Mouse (Mus musculus): ENCODE measurements around the gene Slc39a7. TPM values are rescaled to one million over a fixed set of nuclear protein-coding genes. Genes with fewer than 3 reads are reported as not detected.

The Slc39a7 gene
- polyA plus RNA-seq (2015; fragmentation: Nextera tagmentation; extraction: Ambion mirVana) = 166 and 176 TPM in 2 replicates

DNA sequence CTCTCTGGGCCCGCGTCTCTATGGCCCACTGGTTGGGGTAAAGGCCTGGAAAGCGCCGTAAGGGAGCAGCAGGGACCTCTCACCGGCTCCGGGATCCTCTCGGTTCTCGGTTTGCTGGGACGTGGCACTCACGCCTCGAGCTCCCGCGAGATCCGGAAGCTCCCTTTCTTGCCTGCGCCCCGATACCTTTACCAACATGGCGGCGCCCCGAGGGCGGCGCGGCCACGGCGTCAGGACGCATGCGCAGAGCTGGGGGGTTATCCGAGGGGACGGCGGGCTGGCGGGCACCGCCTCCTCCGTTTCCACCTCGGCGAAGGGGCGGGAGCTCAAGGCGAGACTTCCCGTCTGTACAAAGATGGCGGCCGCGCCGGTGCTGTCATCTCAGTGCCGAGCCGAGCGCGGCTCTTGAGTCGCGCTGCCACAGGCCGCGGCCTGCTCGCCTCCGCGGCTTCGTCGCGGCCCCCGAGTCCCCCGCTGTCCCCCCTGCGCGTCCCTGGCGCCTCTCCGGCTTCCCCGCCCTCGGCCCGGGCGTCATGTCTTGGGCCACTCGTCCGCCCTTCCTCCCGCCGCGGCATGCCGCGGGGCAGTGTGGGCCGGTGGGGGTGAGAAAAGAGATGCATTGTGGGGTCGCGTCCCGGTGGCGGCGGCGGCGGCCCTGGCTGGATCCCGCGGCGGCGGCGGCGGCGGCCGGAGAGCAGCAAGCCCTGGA is at the start of gene Slc39a7, which contains the start of gene Rxrb:
TSS of gene Slc39a7 (minus strand) at position 218 of the 709 bp plus-strand sequence.
TSS of gene Rxrb (plus strand) at position 348 of the 709 bp plus-strand sequence.
- peak; percentile 85 for ATAC-seq (ENCODE audit: low FRiP score, low read depth)
- Histone ChIP-seq H3K4me1 (replicated peaks) (peaks cover 63% of the 10 kb centered on the region), H3K27me3 (no peaks in the 10 kb centered on the region), H3K4me3 (peak within 1 kb of the TSS; percentile 64), H3K4me2 (peak within 1 kb of the TSS; percentile 96), H3K9ac (peak within 1 kb of the TSS; percentile 94), H3K36me3 (peaks cover 34% of the 10 kb centered on the region), H3K27ac (replicated peaks) (peak within 1 kb of the TSS; percentile 98), H3K9me3 (no peaks in the 10 kb centered on the region)
- under 1% methylated on average over 72 of the region's 88 CpGs for WGBS

DNA sequence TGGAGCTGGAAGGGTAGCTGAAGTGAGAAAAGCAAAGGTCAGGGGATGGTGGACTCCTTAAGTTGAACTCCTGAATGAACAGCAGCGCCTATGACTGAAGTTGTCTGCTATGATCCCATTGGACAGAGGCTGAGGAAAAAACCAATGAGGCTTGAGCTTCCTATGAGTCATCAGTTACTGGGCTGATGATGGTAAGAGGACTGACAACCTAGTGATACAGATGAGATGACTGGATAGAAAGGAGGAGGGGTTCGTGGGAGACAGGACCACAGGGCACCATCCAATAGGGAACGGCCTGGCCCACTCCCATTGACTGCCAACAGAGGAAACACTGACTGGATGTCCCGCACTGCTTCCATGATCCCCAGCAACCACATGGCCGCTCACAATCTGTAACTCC is 48.1 kb upstream of the Slc39a7 start:
- peak; percentile 91 for ATAC-seq (ENCODE audit: low FRiP score, low read depth)
- Histone ChIP-seq H3K9me3 (no peaks in the 10 kb centered on the region), H3K4me3 (no peak overlapping the region), H3K9ac (no peak overlapping the region), H3K27me3 (peaks cover 11% of the 10 kb centered on the region), H3K4me1 (replicated peaks) (peaks cover 7% of the 10 kb centered on the region; the same call in 1 of the 2 replicates), H3K4me2 (no peak overlapping the region; the same call in 1 of the 2 replicates), H3K27ac (replicated peaks) (no peak overlapping the region), H3K36me3 (no peaks in the 10 kb centered on the region)
- WGBS = 15% methylated on average over 5 of the region's 5 CpGs

DNA sequence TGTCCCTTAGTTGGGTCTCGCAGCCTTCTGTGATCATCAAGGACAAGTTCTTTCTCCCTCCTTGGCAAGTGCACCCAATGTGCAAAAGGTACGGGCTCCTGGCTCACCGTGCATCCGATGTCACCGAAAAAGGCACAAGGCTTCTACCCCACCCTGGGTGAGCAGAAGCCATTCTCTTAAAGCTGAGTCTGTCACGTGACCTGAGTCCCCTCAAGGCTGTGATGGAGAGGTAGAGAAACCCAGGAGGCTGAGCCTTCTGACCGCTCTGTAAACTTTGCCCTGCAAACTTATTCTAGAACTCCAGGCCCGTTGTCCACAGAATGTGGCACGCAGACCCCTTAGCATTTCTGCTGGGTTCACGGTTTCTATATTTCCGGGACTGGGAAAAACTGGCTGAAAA is 47.5 kb upstream of the Slc39a7 start:
- no peak for ATAC-seq (ENCODE audit: low FRiP score, low read depth)
- 92% methylated on average over 11 of the region's 11 CpGs for WGBS
- Histone ChIP-seq H3K9ac (no peak overlapping the region), H3K36me3 (no peaks in the 10 kb centered on the region), H3K4me2 (no peak overlapping the region), H3K27ac (replicated peaks) (no peak overlapping the region), H3K9me3 (no peaks in the 10 kb centered on the region), H3K4me1 (replicated peaks) (peaks cover 7% of the 10 kb centered on the region; the same call in 1 of the 2 replicates), H3K27me3 (peaks cover 11% of the 10 kb centered on the region), H3K4me3 (no peak overlapping the region)

DNA sequence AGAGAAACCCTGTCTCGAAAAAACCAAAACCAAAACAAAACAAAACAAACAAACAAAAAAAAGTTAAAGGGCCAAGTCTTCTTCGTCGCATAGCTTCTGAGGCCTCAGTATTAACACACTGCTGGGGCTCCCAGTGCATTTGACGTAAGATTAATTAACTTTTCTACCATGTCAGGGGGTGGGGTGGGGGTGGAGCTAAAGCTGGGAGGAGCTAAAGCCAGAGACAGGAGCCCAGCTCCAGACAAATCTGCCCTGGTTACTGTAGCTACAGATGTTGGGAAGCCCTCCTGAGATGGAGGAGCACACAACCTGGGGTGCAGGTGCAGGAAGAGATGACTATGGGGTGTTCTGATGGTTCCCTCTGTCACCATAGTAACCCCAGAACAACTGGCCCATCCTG is 46.7 kb upstream of the Slc39a7 start:
- H3K4me2 ChIP-seq = no peak overlapping the region
- H3K36me3 ChIP-seq = no peaks in the 10 kb centered on the region
- H3K4me3 ChIP-seq = no peak overlapping the region
- peaks cover 11% of the 10 kb centered on the region for H3K27me3 ChIP-seq
- ATAC-seq (ENCODE audit: low FRiP score, low read depth) = no peak
- H3K9me3 ChIP-seq = no peaks in the 10 kb centered on the region
- WGBS = 49% methylated on average over 4 of the region's 4 CpGs
- no peak overlapping the region for H3K9ac ChIP-seq
- H3K27ac ChIP-seq (replicated peaks) = no peak overlapping the region
- H3K4me1 ChIP-seq (replicated peaks) = peaks cover 6% of the 10 kb centered on the region; the same call in 1 of the 2 replicates

DNA sequence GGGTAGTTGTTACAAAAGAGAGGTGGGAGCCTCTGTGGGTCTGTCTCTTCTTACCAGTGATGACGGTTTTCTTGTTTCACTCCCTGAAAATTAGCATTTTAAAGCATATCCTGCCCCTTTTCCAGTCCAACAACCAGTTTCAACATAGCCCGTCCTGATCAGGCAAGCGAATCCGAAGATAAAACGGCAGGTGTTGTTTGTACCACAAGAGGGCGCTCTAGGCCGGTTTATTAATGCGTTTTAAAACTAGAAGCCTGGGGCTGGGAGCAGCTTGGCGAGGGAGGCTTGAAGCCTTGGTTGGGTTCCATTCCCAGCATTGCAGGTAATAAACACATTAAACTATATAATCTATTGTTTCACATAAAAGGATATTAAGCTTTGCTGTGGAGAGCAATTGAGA is 46.1 kb upstream of the Slc39a7 start:
- Histone ChIP-seq H3K9ac (no peak overlapping the region), H3K27ac (replicated peaks) (no peak overlapping the region), H3K4me3 (no peak overlapping the region), H3K4me2 (no peak overlapping the region), H3K36me3 (no peaks in the 10 kb centered on the region), H3K4me1 (replicated peaks) (peaks cover 3% of the 10 kb centered on the region; the same call in 1 of the 2 replicates), H3K9me3 (no peaks in the 10 kb centered on the region), H3K27me3 (peaks cover 11% of the 10 kb centered on the region)
- WGBS = under 1% methylated on average over 9 of the region's 9 CpGs
- ATAC-seq (ENCODE audit: low FRiP score, low read depth) = no peak

DNA sequence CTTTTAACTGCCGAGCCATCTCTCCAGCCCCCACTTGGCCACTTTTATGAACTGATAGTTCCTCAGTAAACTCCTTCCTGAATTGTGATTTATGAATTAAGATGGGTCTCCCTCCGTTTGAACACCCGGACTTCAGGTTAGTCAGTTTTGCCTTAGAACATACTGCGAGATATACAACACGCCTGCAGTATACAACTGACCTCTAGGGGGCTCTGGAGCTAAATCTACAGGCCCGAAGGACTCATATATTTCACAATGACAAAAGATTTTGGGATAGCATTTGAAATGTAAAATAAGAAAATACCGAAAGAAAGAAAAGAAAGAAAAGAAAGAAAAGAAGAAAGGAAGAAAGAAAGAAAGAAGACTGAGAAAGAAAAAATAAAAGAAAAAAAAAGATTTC is 43.8 kb upstream of the Slc39a7 start:
- Histone ChIP-seq H3K27ac (replicated peaks) (no peak overlapping the region), H3K4me1 (replicated peaks) (peaks cover 3% of the 10 kb centered on the region; the same call in 1 of the 2 replicates), H3K36me3 (no peaks in the 10 kb centered on the region), H3K4me2 (no peak overlapping the region), H3K9ac (no peak overlapping the region), H3K4me3 (no peak overlapping the region), H3K27me3 (peaks cover 11% of the 10 kb centered on the region), H3K9me3 (no peaks in the 10 kb centered on the region)
- ATAC-seq (ENCODE audit: low FRiP score, low read depth) = no peak
- WGBS = 39% methylated on average over 7 of the region's 7 CpGs

DNA sequence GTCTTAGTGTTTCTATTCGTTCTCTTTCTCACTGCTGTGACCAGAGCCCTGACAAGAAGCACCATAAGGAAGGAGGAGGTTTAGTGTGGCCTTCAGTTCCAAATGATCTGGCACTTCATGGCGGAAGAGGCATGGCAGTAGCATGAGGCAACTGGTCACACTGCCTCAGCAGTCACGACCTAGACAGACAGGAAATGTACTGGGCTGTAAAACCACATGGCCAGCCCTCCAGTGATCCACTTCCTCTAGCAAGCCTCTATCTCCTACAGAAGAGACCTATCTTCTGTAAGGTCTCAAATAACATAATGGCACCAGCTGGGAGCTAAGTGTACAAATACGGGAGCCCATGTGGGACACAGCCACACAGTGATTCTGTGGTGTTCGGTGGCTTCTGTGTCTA is 40.6 kb upstream of the Slc39a7 start:
- no peak overlapping the region for H3K27ac ChIP-seq (replicated peaks)
- H3K4me2 ChIP-seq = no peak overlapping the region
- no peaks in the 10 kb centered on the region for H3K36me3 ChIP-seq
- ATAC-seq (ENCODE audit: low FRiP score, low read depth) = no peak
- H3K9ac ChIP-seq = no peak overlapping the region
- 73% methylated on average over 5 of the region's 5 CpGs for WGBS
- H3K9me3 ChIP-seq = no peaks in the 10 kb centered on the region
- H3K4me1 ChIP-seq (replicated peaks) = peaks cover 3% of the 10 kb centered on the region; the same call in 1 of the 2 replicates
- no peak overlapping the region for H3K4me3 ChIP-seq
- peaks cover 10% of the 10 kb centered on the region for H3K27me3 ChIP-seq

DNA sequence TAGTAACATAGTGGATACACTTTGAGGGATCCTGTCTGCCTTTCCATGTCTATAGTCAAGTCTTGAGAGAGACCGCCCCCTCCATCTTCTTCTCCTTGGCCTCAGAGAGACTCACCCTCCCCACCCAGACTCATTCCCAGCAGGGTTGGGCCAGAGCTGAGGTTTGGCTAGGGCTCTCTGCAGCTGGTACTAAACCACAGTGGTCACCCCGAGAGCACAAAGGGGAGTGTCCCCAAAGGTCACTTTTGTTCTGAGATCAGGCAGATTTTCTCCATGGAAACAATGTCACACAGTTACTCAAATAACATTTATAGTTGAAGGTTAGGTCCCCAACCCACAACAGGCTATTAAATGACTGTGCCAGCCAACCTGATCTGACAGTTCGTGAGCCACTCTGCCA is 37.4 kb upstream of the Slc39a7 start:
- WGBS = 53% methylated on average over 3 of the region's 3 CpGs
- no peak for ATAC-seq (ENCODE audit: low FRiP score, low read depth)
- Histone ChIP-seq H3K9me3 (no peaks in the 10 kb centered on the region), H3K4me3 (no peak overlapping the region), H3K4me2 (no peak overlapping the region), H3K9ac (no peak overlapping the region), H3K27ac (replicated peaks) (no peak overlapping the region), H3K27me3 (peaks cover 2% of the 10 kb centered on the region; the same call in 1 of the 2 replicates), H3K36me3 (no peaks in the 10 kb centered on the region), H3K4me1 (replicated peaks) (no peaks in the 10 kb centered on the region)

DNA sequence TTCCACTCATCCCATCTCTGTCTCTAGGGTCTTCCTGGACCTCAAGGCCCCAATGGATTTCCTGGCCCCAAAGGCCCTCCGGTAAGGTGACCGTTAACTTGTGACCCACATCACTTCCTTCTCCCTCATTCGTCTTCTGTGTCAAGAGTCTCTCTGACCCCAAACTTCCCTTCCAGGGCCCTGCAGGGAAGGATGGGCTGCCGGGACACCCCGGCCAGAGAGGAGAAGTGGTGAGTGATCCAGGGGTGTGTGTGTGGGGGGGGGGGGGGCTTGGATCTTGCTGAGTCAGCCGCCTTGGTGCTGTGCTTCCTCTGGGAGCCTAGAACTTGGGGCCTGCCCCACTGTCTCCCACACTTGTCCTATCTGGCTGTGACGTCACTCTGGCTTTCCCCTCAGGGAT is 25.7 kb upstream of the Slc39a7 start:
- Histone ChIP-seq H3K36me3 (no peaks in the 10 kb centered on the region), H3K4me3 (no peak overlapping the region), H3K27me3 (no peaks in the 10 kb centered on the region), H3K9ac (no peak overlapping the region), H3K27ac (replicated peaks) (no peak overlapping the region), H3K4me1 (replicated peaks) (no peaks in the 10 kb centered on the region), H3K4me2 (no peak overlapping the region), H3K9me3 (no peaks in the 10 kb centered on the region)
- ATAC-seq (ENCODE audit: low FRiP score, low read depth) = no peak
- WGBS = 83% methylated on average over 7 of the region's 7 CpGs

DNA sequence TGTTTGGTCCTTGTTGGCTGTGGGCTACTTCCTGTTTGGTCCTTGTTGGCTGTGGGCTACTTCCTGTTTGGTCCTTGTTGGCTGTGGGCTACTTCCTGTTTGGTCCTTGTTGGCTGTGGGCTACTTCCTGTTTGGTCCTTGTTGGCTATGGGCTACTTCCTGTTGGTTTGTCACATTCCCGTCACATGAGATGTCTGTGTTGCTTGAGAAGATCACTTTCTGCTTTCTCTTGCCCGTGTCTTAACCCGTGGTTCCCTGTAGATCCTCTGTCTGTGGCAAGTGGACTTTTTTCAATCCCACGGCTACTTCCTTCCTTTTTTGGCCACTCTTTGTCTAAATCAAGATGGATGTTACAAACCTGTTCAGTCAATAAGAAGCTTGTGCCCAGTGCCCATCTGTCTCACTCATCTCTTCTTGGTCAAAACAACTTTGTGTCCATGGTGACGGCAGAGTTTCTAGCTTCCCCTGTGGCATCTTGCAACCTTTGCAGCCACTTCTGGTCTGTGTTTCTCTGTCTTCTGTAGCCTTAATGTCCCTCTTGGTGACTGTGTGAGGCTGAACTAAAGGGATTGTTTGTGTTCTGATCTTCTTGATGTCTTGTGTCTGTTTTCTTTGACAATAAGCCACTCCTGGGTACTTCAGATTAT is 16.0 kb upstream of the Slc39a7 start:
- no peaks in the 10 kb centered on the region for H3K27me3 ChIP-seq
- no peak overlapping the region for H3K4me3 ChIP-seq
- 98% methylated on average over 5 of the region's 5 CpGs for WGBS
- no peak for ATAC-seq (ENCODE audit: low FRiP score, low read depth)
- H3K9ac ChIP-seq = no peak overlapping the region
- H3K36me3 ChIP-seq = 0 out of 2 replicates have a peak, but pooled peaks cover 5% of the 10 kb centered on the region
- no peak overlapping the region for H3K4me2 ChIP-seq
- H3K4me1 ChIP-seq (replicated peaks) = no peaks in the 10 kb centered on the region
- H3K9me3 ChIP-seq = no peaks in the 10 kb centered on the region
- H3K27ac ChIP-seq (replicated peaks) = no peak overlapping the region

DNA sequence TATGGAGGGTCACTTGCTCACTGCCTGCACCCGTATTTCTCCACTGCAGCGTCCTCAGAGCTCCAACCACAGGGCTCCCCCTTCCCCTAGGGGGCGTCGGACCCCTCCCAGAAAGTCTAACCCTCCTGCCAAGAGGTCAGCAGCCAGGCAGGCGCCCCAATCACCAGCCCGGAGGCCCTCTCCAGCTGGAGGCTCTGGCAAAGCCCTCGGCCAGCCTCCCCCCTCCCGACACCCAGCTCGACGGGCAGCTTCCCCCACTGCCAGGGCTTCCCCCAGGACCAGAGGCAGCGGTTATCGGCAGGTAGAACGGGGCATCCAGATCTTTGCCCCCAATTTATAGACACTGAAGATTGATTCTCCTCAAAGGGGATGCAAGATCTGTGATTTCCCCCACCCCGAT is 14.5 kb upstream of the Slc39a7 start:
- 81% methylated on average over 14 of the region's 14 CpGs for WGBS
- no peaks in the 10 kb centered on the region for H3K9me3 ChIP-seq
- H3K4me3 ChIP-seq = no peak overlapping the region
- H3K27me3 ChIP-seq = no peaks in the 10 kb centered on the region
- no peak overlapping the region for H3K27ac ChIP-seq (replicated peaks)
- no peak for ATAC-seq (ENCODE audit: low FRiP score, low read depth)
- H3K4me2 ChIP-seq = no peak overlapping the region
- no peak overlapping the region for H3K9ac ChIP-seq
- H3K36me3 ChIP-seq = 0 out of 2 replicates have a peak, but pooled peaks cover 5% of the 10 kb centered on the region
- H3K4me1 ChIP-seq (replicated peaks) = 0 out of 2 replicates have a peak, but pooled peaks cover 8% of the 10 kb centered on the region

All from hindbrain, embryonic 15.5 days (tissue).